Mouse (Mus musculus) MEL (cell line): Measurements from ENCODE around the gene Il17re. TPM values are rescaled to one million over a fixed set of nuclear protein-coding genes. Genes with fewer than 3 reads are reported as not detected.

Experiments
- DNase-seq: peaks from one replicate; pipeline ENCODE4 v3.0.0; 2011; ENCODE audit warnings: low read depth, low spot score
- H3K27ac ChIP-seq: 2 replicates; pipeline ENCODE4 v1.5.1; 2012; ENCODE audit warnings: low read depth, mild to moderate bottlenecking, control low read depth, low read length, moderate library complexity; ENCODE audit not compliant: control insufficient read depth
- H3K27me3 ChIP-seq, 2 experiments: fragments of 150-350 bp in 1 of 2; sonication (generic) in 1 of 2; 2 replicates each; pipeline ENCODE4 v1.6.1; 2012; ENCODE audit warnings: low read length in 2 of 2, mild to moderate bottlenecking in 2 of 2, improper control_type of control experiment in 1 of 2, moderate library complexity in 1 of 2; ENCODE audit not compliant: insufficient read depth in 2 of 2, control insufficient read depth in 1 of 2
- H3K36me3 ChIP-seq, 2 experiments: 2 replicates each; pipeline ENCODE4 v1.6.1; 2012 to 2014; ENCODE audit warnings: low read length in 2 of 2, improper control_type of control experiment in 1 of 2, inconsistent platforms in 1 of 2, mild to moderate bottlenecking in 1 of 2; ENCODE audit not compliant: insufficient read depth in 2 of 2, control insufficient read depth in 1 of 2
- H3K4me1 ChIP-seq, 2 experiments: fragments of 150-350 bp in 1 of 2; sonication (generic) in 1 of 2; 2 replicates each; pipeline ENCODE4 v1.6.1; 2012; ENCODE audit warnings: low read length in 2 of 2, improper control_type of control experiment in 1 of 2, mild to moderate bottlenecking in 1 of 2; ENCODE audit not compliant: insufficient read depth in 2 of 2, control insufficient read depth in 1 of 2
- H3K4me3 ChIP-seq, 2 experiments: fragments of 150-350 bp in 1 of 2; sonication (generic) in 1 of 2; 2 replicates each; pipeline ENCODE4 v1.5.1; 2012; ENCODE audit warnings: low read depth in 2 of 2, low read length in 2 of 2, mild to moderate bottlenecking in 2 of 2, moderate library complexity in 2 of 2, control low read depth in 1 of 2, improper control_type of control experiment in 1 of 2; ENCODE audit not compliant: control insufficient read depth in 1 of 2, insufficient read depth in 1 of 2
- H3K79me2 ChIP-seq: 2 replicates; pipeline ENCODE4 v1.6.1; 2012; ENCODE audit warnings: mild to moderate bottlenecking, low read length, moderate library complexity; ENCODE audit not compliant: control insufficient read depth, poor library complexity, insufficient read depth
- H3K9ac ChIP-seq: 2 replicates; pipeline ENCODE4 v1.6.1; 2012; ENCODE audit warnings: low read depth, mild to moderate bottlenecking, control low read depth, low read length, moderate library complexity; ENCODE audit not compliant: control insufficient read depth, poor library complexity, severe bottlenecking
- H3K9me3 ChIP-seq: fragments of 150-350 bp; sonication (generic); replicated peaks from 2 replicates; pipeline ENCODE4 v1.6.1; 2012; ENCODE audit warnings: mild to moderate bottlenecking, low read length, improper control_type of control experiment, moderate library complexity; ENCODE audit not compliant: insufficient read depth
- BHLHE40 ChIP-seq: IDR thresholded peaks from 2 replicates; pipeline ENCODE4 v1.6.1; 2012; ENCODE audit warnings: low read depth, mild to moderate bottlenecking, inconsistent platforms, low read length, improper control_type of control experiment, borderline replicate concordance
- CHD1 ChIP-seq: IDR thresholded peaks from 2 replicates; pipeline ENCODE4 v1.6.1; 2012; ENCODE audit warnings: low read depth, mild to moderate bottlenecking, inconsistent platforms, low read length, improper control_type of control experiment
- CTCF ChIP-seq, 3 experiments: IDR thresholded peaks in 2 of 3; conservative IDR thresholded peaks in 1 of 3; 2 replicates each; pipeline ENCODE4 v1.5.1; 2011 to 2012; ENCODE audit warnings: low read length in 3 of 3, low read depth in 2 of 3, mild to moderate bottlenecking in 2 of 3, improper control_type of control experiment in 1 of 3, inconsistent platforms in 1 of 3, mixed read lengths in 1 of 3, moderate library complexity in 1 of 3; ENCODE audit not compliant: control insufficient read depth in 1 of 3, insufficient read depth in 1 of 3, poor library complexity in 1 of 3, severe bottlenecking in 1 of 3
- E2F4 ChIP-seq: IDR thresholded peaks from 2 replicates; pipeline ENCODE4 v1.6.1; 2011; ENCODE audit warnings: low read depth, low read length, improper control_type of control experiment, borderline replicate concordance
- ELF1 ChIP-seq: IDR thresholded peaks from 2 replicates; pipeline ENCODE4 v1.6.1; 2014; ENCODE audit warnings: low read depth, mild to moderate bottlenecking, inconsistent platforms, low read length, improper control_type of control experiment, moderate library complexity
- EP300 ChIP-seq, 2 experiments: IDR thresholded peaks; 2 replicates each; pipeline ENCODE4 v1.6.1; 2011; ENCODE audit warnings: improper control_type of control experiment in 2 of 2, low read length in 2 of 2, low read depth in 1 of 2, mild to moderate bottlenecking in 1 of 2
- GATA1 ChIP-seq: IDR thresholded peaks from 2 replicates; pipeline ENCODE4 v1.6.1; 2011; ENCODE audit warnings: low read depth, low read length, improper control_type of control experiment
- HCFC1 ChIP-seq: IDR thresholded peaks from 2 replicates; pipeline ENCODE4 v1.6.1; 2012; ENCODE audit warnings: low read depth, mild to moderate bottlenecking, inconsistent platforms, low read length, improper control_type of control experiment, moderate library complexity
- JUND ChIP-seq: IDR thresholded peaks from 2 replicates; pipeline ENCODE4 v1.6.1; 2011; ENCODE audit warnings: low read depth, mild to moderate bottlenecking, improper control_type of control experiment, low read length
- KAT2A ChIP-seq: conservative IDR thresholded peaks from 2 replicates; pipeline ENCODE4 v1.6.1; 2012; ENCODE audit warnings: low read depth, low read length, improper control_type of control experiment, inconsistent platforms
- MAFK ChIP-seq: IDR thresholded peaks from 2 replicates; pipeline ENCODE4 v1.6.1; 2011; ENCODE audit warnings: low read depth, mild to moderate bottlenecking, low read length, improper control_type of control experiment, borderline replicate concordance
- MAZ ChIP-seq: IDR thresholded peaks from 2 replicates; pipeline ENCODE4 v1.6.1; 2012; ENCODE audit warnings: low read depth, mild to moderate bottlenecking, inconsistent platforms, low read length, improper control_type of control experiment
- MEF2A ChIP-seq: IDR thresholded peaks from 2 replicates; pipeline ENCODE4 v1.6.1; 2014; ENCODE audit warnings: low read depth, mild to moderate bottlenecking, inconsistent platforms, low read length, improper control_type of control experiment; ENCODE audit not compliant: poor library complexity, insufficient replicate concordance, severe bottlenecking; ENCODE audit errors: extremely low read depth
- NELFE ChIP-seq: IDR thresholded peaks from 2 replicates; pipeline ENCODE4 v1.6.1; 2011; ENCODE audit warnings: low read depth, low read length, improper control_type of control experiment
- POLR2A ChIP-seq, 2 experiments: IDR thresholded peaks; 2 replicates each; pipeline ENCODE4 v1.6.1; 2011 to 2012; ENCODE audit warnings: low read length in 2 of 2, mild to moderate bottlenecking in 2 of 2, control low read depth in 1 of 2, improper control_type of control experiment in 1 of 2, low read depth in 1 of 2, moderate library complexity in 1 of 2; ENCODE audit not compliant: control insufficient read depth in 1 of 2, insufficient read depth in 1 of 2, poor library complexity in 1 of 2
- POLR2AphosphoS2 ChIP-seq: IDR thresholded peaks from 2 replicates; pipeline ENCODE4 v1.6.1; 2011; ENCODE audit warnings: low read length, improper control_type of control experiment
- POLR2AphosphoS5 ChIP-seq: IDR thresholded peaks from 2 replicates; pipeline ENCODE4 v1.6.1; 2012; ENCODE audit warnings: low read depth, borderline replicate concordance, mild to moderate bottlenecking, inconsistent platforms, low read length, moderate library complexity, mixed read lengths
- RCOR1 ChIP-seq: IDR thresholded peaks from 2 replicates; pipeline ENCODE4 v1.6.1; 2012; ENCODE audit warnings: low read depth, mild to moderate bottlenecking, inconsistent platforms, low read length, improper control_type of control experiment
- SIN3A ChIP-seq: IDR thresholded peaks from 2 replicates; pipeline ENCODE4 v1.6.1; 2012; ENCODE audit warnings: low read length, improper control_type of control experiment, inconsistent platforms
- SMC3 ChIP-seq: IDR thresholded peaks from 2 replicates; pipeline ENCODE4 v1.6.1; 2011; ENCODE audit warnings: low read depth, low read length, improper control_type of control experiment
- TAL1 ChIP-seq: IDR thresholded peaks from 2 replicates; pipeline ENCODE4 v1.6.1; 2012; ENCODE audit warnings: mild to moderate bottlenecking, inconsistent platforms, low read length, moderate library complexity, mixed read lengths
- UBTF ChIP-seq: IDR thresholded peaks from 2 replicates; pipeline ENCODE4 v1.6.1; 2012; ENCODE audit warnings: low read depth, mild to moderate bottlenecking, inconsistent platforms, low read length, improper control_type of control experiment, moderate library complexity, borderline replicate concordance; ENCODE audit not compliant: insufficient read depth
- USF2 ChIP-seq, 2 experiments: IDR thresholded peaks; 2 replicates each; pipeline ENCODE4 v1.6.1; 2011 to 2012; ENCODE audit warnings: improper control_type of control experiment in 2 of 2, low read length in 2 of 2, borderline replicate concordance in 1 of 2, inconsistent platforms in 1 of 2, low read depth in 1 of 2, mild to moderate bottlenecking in 1 of 2; ENCODE audit not compliant: insufficient read depth in 1 of 2
- ZKSCAN1 ChIP-seq: IDR thresholded peaks from 2 replicates; pipeline ENCODE4 v1.6.1; 2012; ENCODE audit warnings: low read depth, mild to moderate bottlenecking, inconsistent platforms, low read length, improper control_type of control experiment, moderate library complexity
- ZMIZ1 ChIP-seq: IDR thresholded peaks from 2 replicates; pipeline ENCODE4 v1.6.1; 2012; ENCODE audit warnings: low read depth, mild to moderate bottlenecking, inconsistent platforms, low read length, improper control_type of control experiment, moderate library complexity
- polyA plus RNA-seq, 2 experiments: library from polyadenylated mRNA; stranded (reverse) in 1 of 2; unstranded in 1 of 2; fragments of >175 nt in 1 of 2; fragments of >200 nt in 1 of 2; gene quantifications; 2 replicates each; pipeline versions ENCODE4 v1.2.1 to v1.2.4; 2012; ENCODE audit warnings: low replicate concordance in 2 of 2, low read depth in 1 of 2; ENCODE audit not compliant: insufficient read length in 2 of 2, insufficient read depth in 1 of 2, missing spikeins in 1 of 2
- total RNA-seq: library from RNA; depleted of rRNA; stranded (reverse); fragments of 300-350 nt; gene quantifications from 2 replicates; pipeline ENCODE4 v1.2.3, GENCODE M21; 2012

The Il17re gene
- total and polyA plus RNA-seq, 3 experiments: not detected

GRCm38 (mm10) chr6:113438721-113439430, 19.4 kb upstream of the Il17re start:
- TF ChIP-seq TAL1 (no peak), ELF1 (no peak), JUND (no peak), ZKSCAN1 (no peak), MAZ (no peak), EP300 (IDR thresholded peaks at IDR 0.05; ENCODE audit: low read depth in 1 of 2, low read length in 2 of 2) (no peak), MEF2A (no peak), CHD1 (no peak), SMC3 (no peak), E2F4 (no peak), RCOR1 (no peak), GATA1 (no peak), ZMIZ1 (no peak), KAT2A (no peak), POLR2A (IDR thresholded peaks at IDR 0.05; ENCODE audit: control insufficient read depth in 1 of 2, insufficient read depth in 1 of 2, low read depth in 1 of 2, low read length in 2 of 2, poor library complexity in 1 of 2) (no peak)
- Histone ChIP-seq H3K9me3 (no peaks in the 10 kb centered on the region), H3K27ac (no peak overlapping the region), H3K27me3 (no peaks in the 10 kb centered on the region; a peak in 1 of 4 replicates), H3K79me2 (peaks cover 13% of the 10 kb centered on the region), H3K9ac (no peak overlapping the region), H3K36me3 (peaks cover 0 to 10% of the 10 kb centered on the region in 2 experiments; a peak in 2 of 4 replicates), H3K4me1 (peaks cover 4 to 13% of the 10 kb centered on the region in 2 experiments), H3K4me3 (no peak overlapping the region)
- no peak for DNase-seq

- DNase-seq: no peak
- Histone ChIP-seq H3K9ac (no peak overlapping the region), H3K4me1 (peaks cover 4 to 16% of the 10 kb centered on the region in 2 experiments)
Observed at GRCm38 (mm10) chr6:113440686-113441085, 17.6 kb upstream of the Il17re start.

More at GRCm38 (mm10) chr6:113440686-113441085, 17.6 kb upstream of the Il17re start:
- no peak overlapping the region for H3K27ac ChIP-seq
- H3K9me3 ChIP-seq: no peaks in the 10 kb centered on the region
- TF ChIP-seq CHD1 (no peak), MAFK (no peak), POLR2AphosphoS2 (no peak), EP300 (IDR thresholded peaks at IDR 0.05; ENCODE audit: low read depth in 1 of 2, low read length in 2 of 2) (no peak), SMC3 (no peak), CTCF (IDR thresholded peaks at IDR 0.05 in 2 of 3, conservative IDR thresholded peaks at IDR 0.05 in 1 of 3; ENCODE audit: control insufficient read depth in 1 of 3, insufficient read depth in 1 of 3, low read depth in 2 of 3, low read length in 3 of 3, poor library complexity in 1 of 3, severe bottlenecking in 1 of 3) (no peak), BHLHE40 (no peak), MEF2A (no peak), E2F4 (no peak), POLR2A (IDR thresholded peaks at IDR 0.05; ENCODE audit: control insufficient read depth in 1 of 2, insufficient read depth in 1 of 2, low read depth in 1 of 2, low read length in 2 of 2, poor library complexity in 1 of 2) (no peak), NELFE (no peak), HCFC1 (no peak), GATA1 (no peak), USF2 (IDR thresholded peaks at IDR 0.05; ENCODE audit: borderline replicate concordance in 1 of 2, insufficient read depth in 1 of 2, low read depth in 1 of 2, low read length in 2 of 2) (no peak), POLR2AphosphoS5 (no peak), RCOR1 (no peak), UBTF (no peak), SIN3A (no peak), KAT2A (no peak)
- TF ChIP-seq, all 39 proteins: peak for 0
- peaks cover 5 to 13% of the 10 kb centered on the region in 2 experiments for H3K36me3 ChIP-seq
- no peak overlapping the region for H3K4me3 ChIP-seq
- H3K27me3 ChIP-seq: no peaks in the 10 kb centered on the region; a peak in 1 of 4 replicates
- H3K79me2 ChIP-seq: peaks cover 18% of the 10 kb centered on the region
